Mouse (Mus musculus): ENCODE measurements around the gene Slc7a5.

GRCm38 (mm10) chr8:121875517-121875916, 32.0 kb downstream of the Slc7a5 start:
- TF ChIP-seq ZNF384 (IDR thresholded peaks at IDR 0.05; ENCODE audit: low read depth, low read length), result no peak
- TF ChIP-seq CHD2 (IDR thresholded peaks at IDR 0.05; ENCODE audit: low read depth, low read length), result no peak
- no peak for TF ChIP-seq HCFC1 (IDR thresholded peaks at IDR 0.05; ENCODE audit: borderline replicate concordance, insufficient read depth, low read length)
- TF ChIP-seq MAFK (IDR thresholded peaks at IDR 0.05; ENCODE audit: insufficient read depth, low read depth, low read length), result no peak

All from ES-E14 (cell line).